Mouse (Mus musculus) MEL-GATA-1-ER (cell line): ENCODE results near the gene Npas1.
A peak's percentile ranks its signal among the peaks of the same experiment; 100 is the strongest.

Experiments used
- DNase-seq: peaks from one replicate; pipeline ENCODE4 v3.0.0-alpha.2; 2012; ENCODE audit warnings: low read depth; ENCODE audit errors: extremely low read depth

Npas1 gene

DNA sequence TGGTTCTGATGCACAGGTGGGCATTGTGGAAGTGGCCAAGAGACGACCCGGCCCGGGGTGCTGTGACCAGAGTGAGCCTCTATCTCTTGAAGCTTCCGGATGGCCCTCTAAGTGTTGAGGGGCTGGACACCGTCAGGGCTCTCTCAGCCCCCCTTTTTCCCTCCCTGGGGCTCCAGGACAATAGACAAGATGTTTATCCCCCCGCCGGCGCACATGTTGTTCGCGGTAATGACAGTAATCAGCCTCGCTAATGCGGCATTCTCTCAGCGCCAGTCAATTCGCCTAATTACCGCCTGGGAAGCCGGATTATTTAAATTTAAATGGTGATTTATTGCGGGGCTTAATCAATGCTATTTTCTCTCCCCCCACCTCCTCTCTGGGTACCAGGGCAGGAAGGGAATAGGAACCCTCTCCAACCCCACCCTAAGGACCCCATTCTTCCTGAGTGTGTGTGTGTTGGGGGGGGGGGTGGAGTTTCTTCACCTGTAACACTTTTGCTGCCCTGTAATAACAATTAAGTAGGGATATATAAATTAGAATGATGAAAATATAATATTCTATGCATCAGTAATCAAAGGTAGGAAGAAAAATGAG, 5.3 kb downstream of the Npas1 start:
- DNase-seq: no peak

DNA sequence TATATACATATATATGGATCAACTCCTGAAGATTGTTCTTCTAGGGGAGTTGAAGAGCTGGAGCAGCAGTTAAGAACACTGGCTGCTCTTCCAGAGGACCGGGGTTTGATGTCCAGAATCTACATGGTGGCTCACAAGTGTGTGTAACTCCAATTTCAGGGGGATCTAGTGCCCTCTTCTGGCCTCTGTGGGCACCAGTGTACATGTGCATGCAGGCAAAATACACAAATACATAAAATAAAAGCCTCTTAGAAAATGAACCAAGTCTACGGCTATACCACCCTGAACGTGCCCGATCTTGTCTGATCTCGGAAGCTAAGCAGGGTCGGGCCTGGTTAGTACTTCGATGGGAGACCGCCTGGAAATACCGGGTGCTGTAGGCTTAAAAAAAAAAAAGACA, 6.0 kb downstream of the Npas1 start:
- DNase-seq: no peak

DNA sequence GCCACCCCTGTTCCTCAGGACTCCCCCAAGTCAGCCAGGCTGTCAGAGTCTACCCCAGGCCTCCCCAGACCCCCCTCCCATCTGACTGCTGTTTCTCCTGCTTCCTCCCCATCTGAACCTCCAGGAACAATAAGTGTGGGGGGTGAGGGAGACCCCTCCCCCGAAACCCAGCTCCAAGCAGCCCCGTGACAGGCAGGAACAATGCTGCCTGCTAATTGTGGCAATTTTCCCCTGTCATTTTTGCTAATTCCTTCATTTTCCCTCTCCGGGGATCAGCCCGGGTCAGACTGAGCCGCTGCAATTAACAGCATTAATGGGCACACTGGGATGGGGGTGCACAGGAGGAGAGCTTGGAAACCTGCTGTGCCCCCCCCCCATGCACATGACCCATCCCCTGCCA, 9.4 kb downstream of the Npas1 start:
- no peak for DNase-seq

DNA sequence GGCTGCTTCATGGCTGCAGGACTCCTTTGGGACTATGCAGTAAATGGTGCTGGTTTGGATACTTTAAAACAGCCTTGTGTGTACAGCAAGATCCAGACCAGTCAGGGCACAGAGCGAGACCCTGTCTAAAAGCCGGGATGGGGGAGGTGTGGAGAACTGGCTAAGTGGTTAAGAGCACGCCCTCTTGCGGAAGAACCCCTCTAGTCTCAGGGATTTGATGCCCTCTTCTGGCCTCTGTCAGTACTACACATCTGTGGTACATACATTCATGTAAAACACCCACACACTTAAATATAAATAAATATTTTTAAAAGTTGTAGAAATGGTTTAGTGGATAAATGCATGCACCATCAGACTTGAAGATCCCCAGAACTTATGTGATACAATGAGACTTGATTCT, 11.0 kb downstream of the Npas1 start:
- DNase-seq: peak; percentile 73

DNA sequence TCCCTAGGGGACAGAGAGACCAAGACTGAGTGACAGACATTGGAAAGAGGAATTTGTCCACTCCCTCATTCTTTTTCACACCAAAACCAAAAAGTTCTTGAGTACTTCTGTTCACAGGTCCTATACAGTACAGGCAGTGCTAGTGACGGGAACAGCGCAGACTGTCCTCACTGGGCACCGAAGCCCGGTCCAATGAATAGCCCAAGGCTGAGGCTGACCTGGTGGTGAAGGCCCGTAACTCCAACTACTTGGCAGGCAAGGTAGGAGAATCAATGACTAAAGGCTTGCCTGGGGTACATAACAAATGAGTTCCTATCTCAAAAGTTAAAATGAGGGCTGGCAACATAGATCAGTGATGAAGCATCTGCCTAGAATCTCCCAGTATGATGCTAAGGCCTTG, 12.0 kb downstream of the Npas1 start:
- no peak for DNase-seq

DNA sequence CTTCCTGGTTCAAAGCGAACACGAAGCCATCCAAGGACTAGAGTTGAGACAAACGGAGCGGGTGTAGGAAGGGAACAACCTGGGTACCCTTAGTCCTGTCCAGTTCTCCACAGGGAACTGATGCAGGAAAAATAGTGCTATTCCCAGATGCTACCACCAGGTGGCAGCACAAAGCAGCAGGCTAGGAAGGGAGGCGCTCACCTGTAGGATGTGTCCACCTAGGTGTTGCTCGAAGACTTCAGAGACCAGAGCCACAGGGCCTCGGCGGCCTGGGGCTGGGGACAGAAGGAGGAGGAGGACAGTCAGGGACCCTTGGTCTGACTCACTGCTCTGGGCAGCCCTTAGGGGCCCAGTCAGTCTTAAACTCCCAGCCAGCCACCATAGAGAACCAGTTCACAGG, 12.4 kb downstream of the Npas1 start:
- DNase-seq: no peak

DNA sequence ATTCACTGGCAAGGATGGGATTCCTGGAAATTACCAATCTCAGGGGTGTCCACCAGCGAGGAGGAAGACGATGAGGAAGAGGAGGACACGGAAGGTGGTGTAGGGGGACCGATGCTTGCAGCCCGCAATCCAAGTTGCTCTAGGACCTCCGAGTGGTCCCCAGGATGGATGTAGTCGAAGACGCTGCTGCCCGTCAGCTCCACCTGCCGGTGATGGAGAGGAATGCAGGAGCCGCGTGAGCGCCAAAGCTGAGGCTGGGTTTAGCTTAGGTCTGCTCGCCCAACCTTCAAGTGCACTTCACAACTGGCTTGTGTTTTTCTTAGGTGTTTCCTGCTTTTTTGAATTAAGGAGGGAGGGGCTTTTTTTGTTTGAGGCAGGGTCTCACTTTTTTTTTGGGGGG, 14.3 kb downstream of the Npas1 start:
- peak; percentile 42 for DNase-seq

DNA sequence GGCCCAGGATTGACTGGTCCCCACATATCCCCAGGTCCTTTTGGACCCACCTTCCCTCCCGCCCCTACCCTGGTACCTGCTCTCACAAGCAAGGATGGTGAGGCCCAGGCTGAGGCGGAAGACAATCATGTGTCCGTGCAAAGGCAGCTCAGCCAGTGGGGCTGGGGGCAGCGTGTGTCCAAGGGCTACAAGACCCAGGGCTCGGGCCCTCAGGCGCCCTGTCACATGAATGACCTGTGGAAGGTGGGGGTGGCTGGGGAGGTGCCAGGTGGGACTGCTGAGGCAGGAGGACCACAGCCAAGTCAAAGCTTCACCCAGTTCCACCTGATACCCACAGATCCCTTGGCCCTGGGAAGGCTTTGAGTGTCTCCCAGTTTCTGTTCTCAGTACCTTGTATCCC, 15.8 kb downstream of the Npas1 start:
- DNase-seq: no peak

DNA sequence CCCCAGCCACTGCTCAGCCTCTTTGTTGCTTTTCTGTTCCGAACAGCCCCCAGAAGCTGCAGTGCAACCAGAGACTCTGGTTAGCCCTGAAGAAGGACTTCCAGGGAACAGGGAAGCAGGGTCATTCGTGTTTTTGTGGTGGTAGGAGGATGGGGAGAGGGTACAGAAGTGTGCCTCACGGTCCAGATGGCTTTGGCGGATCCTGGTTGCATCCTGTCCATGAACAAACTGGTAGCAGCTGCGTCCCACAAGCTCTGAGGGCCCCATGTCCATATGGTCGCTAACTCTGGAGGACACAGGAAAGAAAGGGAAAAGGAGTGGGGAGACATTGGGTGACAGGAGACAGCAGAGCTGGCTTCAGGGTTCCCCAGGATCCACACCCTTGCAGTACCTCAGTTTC, 16.4 kb downstream of the Npas1 start:
- no peak for DNase-seq

DNA sequence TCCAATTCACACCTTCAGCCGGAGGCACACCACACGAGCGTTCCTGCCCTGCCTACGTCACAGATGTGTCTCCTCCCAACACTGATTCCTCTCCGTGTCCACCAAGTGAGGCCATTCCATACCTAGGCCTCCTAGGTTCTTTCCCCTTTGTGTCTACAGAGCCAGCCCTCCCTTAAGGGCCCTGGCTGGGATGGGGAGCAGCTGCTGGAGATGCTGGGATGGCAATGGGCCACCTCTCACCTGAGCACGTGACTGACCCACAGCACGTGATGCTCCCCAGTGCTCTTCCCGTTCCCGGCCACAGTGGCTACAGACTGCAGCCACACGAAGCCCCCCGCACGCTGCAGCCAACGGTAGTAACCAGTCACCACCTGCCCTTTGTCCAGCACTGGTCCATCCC, 17.0 kb downstream of the Npas1 start:
- no peak for DNase-seq

DNA sequence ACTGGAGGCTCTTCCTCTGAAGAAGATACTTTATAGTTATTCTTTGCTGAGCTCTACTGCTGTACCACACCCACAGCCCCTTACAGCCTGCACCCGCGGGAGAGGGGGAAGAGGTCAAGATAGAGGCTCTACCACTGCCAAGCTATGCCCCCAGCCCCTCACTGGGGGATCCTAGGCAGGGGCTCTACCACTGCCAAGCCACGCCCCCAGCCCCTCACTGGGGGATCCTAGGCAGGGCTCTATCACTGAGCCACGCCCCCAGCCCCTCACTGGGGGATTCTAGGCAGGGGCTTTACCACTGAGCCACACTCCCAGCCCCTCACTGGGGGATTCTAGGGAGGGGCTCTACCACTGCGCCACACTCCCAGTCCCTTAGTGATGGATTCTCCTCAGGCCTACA, 21.2 kb downstream of the Npas1 start:
- DNase-seq: no peak

DNA sequence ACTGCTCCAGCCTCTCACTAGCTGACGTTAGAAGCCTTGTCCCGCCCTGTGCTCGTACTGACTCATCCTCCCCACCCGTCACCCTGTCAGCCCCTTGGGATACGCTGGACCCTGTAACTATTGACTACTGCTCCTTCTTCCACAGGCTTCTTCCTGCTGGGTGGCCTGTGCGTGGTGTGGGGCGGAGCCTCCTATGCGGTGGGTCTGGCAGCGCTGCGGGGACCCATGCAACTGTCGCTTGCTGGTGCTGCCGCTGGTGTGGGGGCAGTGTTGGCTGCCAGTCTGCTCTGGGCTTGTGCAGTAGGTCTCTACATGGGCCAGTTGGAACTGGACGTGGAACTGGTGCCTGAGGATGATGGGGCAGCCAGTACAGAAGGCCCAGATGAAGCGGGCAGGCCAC, 22.5 kb downstream of the Npas1 start:
- no peak for DNase-seq

DNA sequence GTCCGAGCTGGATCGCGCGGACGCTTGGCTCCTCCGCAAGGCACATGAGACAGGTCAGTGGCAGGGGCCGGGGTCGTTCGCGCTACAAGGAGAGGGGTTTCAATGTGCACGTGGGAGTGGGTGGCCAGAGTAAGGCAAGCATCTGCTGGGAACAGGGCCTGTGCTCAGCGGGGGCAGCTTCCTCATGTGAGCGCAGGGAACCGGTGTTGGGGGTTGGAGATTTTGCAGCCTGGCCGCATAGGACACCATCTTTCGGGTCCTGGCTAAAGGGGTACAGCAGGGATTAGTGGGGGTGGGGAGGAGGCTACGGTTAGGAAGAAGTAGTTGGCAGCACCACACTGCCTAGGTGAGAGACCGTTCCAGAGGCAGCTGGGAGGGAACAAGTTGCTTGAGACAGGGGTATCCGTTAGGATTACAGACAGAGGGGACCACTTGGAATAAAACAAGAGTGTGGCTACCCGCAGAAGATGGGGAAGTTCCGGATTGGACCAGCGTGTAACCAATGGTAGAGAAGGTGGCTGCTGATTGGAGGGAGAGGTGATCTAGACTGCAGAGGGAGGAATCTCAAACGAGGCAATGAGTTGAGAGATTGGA, 24.3 kb downstream of the Npas1 start:
- DNase-seq: peak; percentile 80

DNA sequence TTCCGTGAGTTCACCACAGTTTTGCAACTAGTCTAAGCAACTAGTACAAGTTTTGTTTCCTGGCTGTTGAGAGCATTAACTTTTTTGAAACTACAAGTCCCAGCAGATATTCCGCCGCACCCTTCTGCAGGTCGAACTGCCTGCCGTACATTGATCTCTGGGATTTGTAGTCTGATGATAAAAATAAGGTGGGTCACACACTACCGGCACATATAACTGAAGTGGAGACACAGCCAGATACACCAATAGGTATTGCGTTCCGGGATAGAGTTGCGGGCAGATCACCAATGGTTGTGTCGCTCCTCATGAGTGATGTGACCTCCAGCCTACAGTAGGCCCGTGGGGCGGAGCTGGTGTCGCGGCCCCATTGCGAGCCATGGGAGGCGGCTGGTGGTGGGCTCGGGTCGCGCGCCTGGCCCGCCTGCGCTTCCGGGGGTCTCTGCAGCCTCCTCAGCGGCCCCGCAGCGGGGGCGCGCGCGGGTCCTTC, 24.9 kb downstream of the Npas1 start, which contains the start of gene Tmem160:
TSS of gene Tmem160 (plus strand) at position 193 of the 487 bp plus-strand sequence.
- DNase-seq: peak; percentile 99

DNA sequence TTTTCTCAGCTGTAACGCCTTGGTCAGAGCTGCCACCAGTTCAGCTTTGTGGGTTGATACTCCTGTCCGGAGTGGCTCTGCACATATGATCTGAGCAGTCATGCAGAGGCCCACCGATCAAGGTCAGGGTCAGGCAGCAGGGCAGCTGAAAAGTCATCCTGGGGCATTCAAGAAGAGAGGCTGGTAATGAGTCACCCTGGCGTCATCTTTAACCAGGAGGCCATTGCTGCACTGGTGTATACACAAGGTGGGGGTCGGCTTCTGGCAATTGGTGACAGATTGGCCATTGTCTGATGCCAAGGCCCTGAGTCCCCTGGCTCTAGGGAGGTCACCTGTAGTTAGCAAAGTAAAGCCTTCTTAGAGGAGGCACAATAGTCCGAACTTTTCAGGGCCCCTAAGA, 25.9 kb downstream of the Npas1 start:
- no peak for DNase-seq

DNA sequence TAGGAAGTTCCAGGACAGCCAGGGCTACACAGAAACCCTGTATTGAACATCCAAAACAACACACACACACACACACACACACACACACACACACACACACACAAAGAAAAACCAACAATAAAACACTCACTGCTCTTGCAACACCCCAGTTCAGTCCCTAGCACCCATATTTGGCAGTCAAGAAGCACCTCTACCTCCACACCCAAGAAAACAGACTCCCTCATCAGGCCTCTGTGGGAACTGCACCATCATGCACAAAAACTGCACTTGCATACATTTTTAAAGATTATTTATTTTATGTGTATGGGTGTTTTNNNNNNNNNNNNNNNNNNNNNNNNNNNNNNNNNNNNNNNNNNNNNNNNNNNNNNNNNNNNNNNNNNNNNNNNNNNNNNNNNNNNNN, 36.3 kb downstream of the Npas1 start:
- no peak for DNase-seq

DNA sequence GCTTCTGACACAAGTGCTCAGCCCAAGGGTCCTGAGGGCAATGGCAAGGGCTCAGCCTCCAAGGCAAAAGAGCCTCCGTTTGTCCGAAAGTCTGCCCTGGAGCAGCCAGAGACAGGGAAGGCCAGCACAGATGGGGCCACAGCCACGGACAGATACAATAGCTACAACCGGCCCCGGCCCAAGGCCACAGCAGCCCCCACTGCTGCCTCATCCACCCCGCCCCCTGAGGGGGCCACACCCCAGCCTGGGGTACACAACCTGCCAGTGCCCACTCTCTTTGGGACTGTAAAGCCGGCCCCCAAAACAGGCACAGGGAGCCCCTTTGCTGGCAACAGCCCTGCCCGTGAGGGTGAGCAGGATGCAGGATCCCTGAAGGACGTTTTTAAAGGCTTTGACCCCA, 42.4 kb downstream of the Npas1 start:
- no peak for DNase-seq

DNA sequence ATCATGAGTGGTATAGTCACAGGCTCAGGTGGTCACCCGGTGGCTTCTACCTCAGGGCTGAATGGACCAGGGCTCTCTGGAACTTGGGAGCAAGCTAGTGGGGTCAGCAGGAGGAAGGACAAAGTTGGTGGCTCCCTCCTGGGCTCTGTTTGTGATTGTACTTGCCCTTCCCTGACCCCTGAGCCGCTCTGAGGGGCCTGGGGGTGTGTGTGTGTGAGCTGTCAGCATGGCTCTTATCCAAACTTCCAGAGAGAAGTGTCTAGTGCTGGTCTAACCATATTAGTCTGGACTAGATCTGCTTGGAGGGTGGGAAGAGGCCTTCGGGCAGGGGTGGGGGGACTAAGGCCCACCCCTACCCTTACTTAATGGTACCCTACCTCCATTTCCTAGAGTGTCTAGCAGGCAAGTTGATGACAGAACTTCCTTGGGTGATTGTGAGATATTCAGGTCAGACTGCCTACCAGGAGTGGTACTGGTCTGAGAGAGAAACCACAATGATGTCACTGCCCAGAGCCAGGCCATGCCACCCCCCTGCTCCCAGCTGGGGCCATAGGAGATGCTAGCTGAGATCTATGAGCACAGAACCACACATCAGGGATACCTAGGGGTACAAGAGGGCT, 44.1 kb downstream of the Npas1 start:
- DNase-seq: no peak

DNA sequence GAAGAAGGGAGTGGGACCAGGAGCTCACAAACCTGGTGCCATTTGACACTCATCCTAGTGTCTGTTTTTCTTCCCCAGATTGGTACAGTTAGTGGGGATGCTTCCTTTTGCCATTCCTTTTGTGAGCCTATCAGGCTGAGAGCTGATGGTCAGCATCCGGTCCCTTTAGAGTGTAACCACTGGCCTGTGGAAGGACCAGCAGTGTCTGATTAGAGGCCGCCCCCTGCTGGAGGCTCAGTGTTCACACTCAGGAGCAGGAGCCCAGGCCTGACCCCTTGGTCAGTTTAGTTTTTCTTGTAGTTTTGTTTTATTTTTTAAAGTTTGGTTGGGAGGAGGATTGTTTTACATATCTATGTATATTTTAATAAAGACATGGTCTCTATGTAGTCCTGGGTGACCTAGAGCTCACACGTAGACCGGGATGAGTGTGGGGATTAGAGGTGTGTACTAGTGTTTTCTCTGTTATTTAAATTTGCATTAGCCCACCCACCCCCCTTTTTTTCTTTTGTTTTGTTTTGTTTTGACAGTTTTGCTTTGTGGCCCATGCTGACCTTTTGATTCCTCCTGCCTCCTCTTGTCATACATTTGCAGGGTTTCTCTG, 51.3 kb downstream of the Npas1 start:
- no peak for DNase-seq

DNA sequence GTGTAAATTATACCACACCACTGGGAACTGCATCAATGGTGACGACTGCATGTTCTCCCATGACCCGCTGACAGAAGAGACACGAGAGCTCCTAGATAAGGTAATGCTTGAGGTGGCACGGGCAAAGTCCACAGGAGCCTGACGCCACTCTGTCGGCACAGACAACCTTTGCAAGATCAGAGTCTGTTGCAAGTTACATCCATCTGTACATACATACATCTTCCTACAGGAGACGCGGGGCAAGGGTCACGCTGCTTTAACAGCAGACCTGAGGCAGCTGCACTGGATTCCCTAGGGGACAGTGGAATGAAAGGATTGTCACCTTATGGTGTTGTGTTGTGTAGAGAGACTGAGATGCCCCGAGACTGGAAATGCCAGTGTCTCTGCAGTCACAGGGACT, 51.8 kb downstream of the Npas1 start:
- no peak for DNase-seq

DNA sequence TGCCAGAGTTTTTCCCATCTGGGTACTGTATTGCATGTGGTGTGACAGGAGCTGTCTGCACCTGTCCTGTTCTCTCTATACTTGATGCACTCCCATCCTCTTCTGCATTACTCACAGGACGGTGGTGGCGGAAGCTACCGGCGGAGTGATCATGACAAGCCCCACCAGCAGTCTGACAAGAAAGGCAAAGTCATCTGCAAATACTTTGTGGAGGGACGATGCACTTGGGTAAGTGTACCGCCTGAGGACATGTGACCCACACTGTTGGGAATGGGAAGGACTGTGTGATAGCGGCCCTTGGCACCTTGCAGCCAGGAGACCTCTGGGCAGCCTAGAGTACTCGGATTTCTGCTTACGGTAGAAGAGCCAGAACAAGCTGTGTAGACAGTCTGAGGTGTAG, 53.8 kb downstream of the Npas1 start:
- no peak for DNase-seq

DNA sequence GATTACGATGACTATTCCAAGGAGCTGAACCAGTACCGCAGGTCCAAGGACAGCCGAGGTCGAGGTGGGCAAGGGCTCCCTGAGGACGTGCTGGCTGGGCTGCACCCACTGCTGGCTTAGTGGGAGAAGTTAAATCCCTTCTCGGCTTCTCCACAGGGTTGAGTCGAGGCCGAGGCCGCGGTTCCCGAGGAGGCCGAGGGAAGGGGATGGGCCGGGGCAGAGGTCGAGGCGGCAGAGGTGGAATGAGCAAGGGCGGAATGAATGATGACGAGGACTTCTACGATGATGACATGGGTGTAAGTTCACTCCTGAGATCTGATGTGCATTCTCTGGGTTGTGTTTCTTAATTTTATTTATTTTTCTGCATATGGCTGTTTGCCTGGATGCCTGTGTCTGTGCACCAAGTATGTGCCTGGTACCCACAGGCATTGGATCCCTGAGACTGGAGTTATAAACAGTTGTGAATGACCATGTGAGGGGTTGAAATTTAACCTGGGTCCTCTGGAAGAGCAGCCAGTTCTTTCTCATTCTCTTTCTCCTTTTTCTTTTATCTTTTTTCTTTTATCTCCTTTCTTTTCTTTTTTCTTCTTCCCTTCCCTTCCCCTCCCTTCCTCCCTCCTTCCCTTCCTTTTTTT, 55.2 kb downstream of the Npas1 start:
- DNase-seq: no peak
